ENCODE assay signal across 15 mouse cellular contexts in genomic region chr19:15456943-15457735, GRCm38 (mm10).
A peak's percentile ranks its signal among the peaks of the same experiment; 100 is the strongest.
DNase-seq lines count a peak whose midpoint lies in the region; ATAC-seq lines count a peak whose summit lies in the region.
"Had no signal": no experiment of that assay in that cellular context is flagged by ENCODE, and none has a peak within 500 bp of the region (broad histone marks: within the 10 kb centered on the region; RNA-seq: fewer than 3 reads in every experiment).

No protein-coding gene starts in this region.

- DNase-seq in limb, embryonic 11.5 days (ENCODE audit: low spot score), result peak; percentile 24
- no peak for DNase-seq in limb, embryonic 10.5 days (ENCODE audit: low spot score)
- peak; percentile 30 for DNase-seq in urinary bladder, adult 2 months (ENCODE audit: low spot score)
- DNase-seq in urinary bladder, postnatal 10 days (ENCODE audit: low spot score), result no peak
- DNase-seq in embryonic facial prominence, embryonic 14.5 days (ENCODE audit: low spot score), result peak; percentile 77
- DNase-seq in forebrain, embryonic 10.5 days (ENCODE audit: extremely low spot score, low spot score), result no peak
- DNase-seq in left cerebral cortex, adult 11 months (ENCODE audit: low spot score), result no peak
- DNase-seq: adrenal gland, adult 8-10 months; cerebellum, postnatal 14 days; gastrocnemius, adult 2 months; heart, adult 2 months; kidney, adult 2 months; liver, embryonic 13.5 days had no signal

- H3K9me3 ChIP-seq in limb, embryonic 11.5 days (ENCODE audit: control insufficient read depth, low read length), result no peaks in the 10 kb centered on the region
- no peaks in the 10 kb centered on the region for H3K9me3 ChIP-seq in limb, embryonic 10.5 days (replicated peaks)
- no peaks in the 10 kb centered on the region for H3K9me3 ChIP-seq in embryonic facial prominence, embryonic 14.5 days (ENCODE audit: control insufficient read depth, low read length)
- no peaks in the 10 kb centered on the region for H3K9me3 ChIP-seq in forebrain, embryonic 10.5 days
- H3K9me3 ChIP-seq: liver, embryonic 13.5 days had no signal

- no peaks in the 10 kb centered on the region for H3K27me3 ChIP-seq in limb, embryonic 11.5 days (ENCODE audit: control insufficient read depth, insufficient read depth, low read length)
- no peaks in the 10 kb centered on the region; the same call in 1 of the 2 replicates for H3K27me3 ChIP-seq in limb, embryonic 10.5 days (ENCODE audit: low read depth, poor library complexity, severe bottlenecking)
- no peaks in the 10 kb centered on the region for H3K27me3 ChIP-seq in embryonic facial prominence, embryonic 14.5 days (replicated peaks; ENCODE audit: control insufficient read depth, insufficient read depth, low read length)
- no peaks in the 10 kb centered on the region for H3K27me3 ChIP-seq in forebrain, embryonic 10.5 days (ENCODE audit: poor library complexity, severe bottlenecking)
- H3K27me3 ChIP-seq: CH12.LX; liver, embryonic 13.5 days had no signal

- H3K4me3 ChIP-seq in limb, embryonic 11.5 days (ENCODE audit: low read depth, low read length), result no peak overlapping the region
- H3K4me3 ChIP-seq in limb, embryonic 10.5 days, result no peak overlapping the region
- H3K4me3 ChIP-seq in embryonic facial prominence, embryonic 14.5 days (ENCODE audit: low read depth, low read length), result no peak overlapping the region
- no peak overlapping the region for H3K4me3 ChIP-seq in forebrain, embryonic 10.5 days
- H3K4me3 ChIP-seq: gastrocnemius, adult 2 months; heart, adult 2 months; layer of hippocampus, adult 2 months; liver, embryonic 13.5 days had no signal

- no peaks in the 10 kb centered on the region for H3K36me3 ChIP-seq in limb, embryonic 11.5 days (ENCODE audit: control insufficient read depth, insufficient read depth, low read length)
- H3K36me3 ChIP-seq in limb, embryonic 10.5 days, result no peaks in the 10 kb centered on the region
- no peaks in the 10 kb centered on the region for H3K36me3 ChIP-seq in embryonic facial prominence, embryonic 14.5 days (ENCODE audit: control insufficient read depth, insufficient read depth, low read length)
- no peaks in the 10 kb centered on the region for H3K36me3 ChIP-seq in forebrain, embryonic 10.5 days (replicated peaks)
- H3K36me3 ChIP-seq: liver, embryonic 13.5 days had no signal

- H3K4me1 ChIP-seq in limb, embryonic 11.5 days (ENCODE audit: control insufficient read depth, insufficient read depth, low read length), result no peaks in the 10 kb centered on the region
- H3K4me1 ChIP-seq in limb, embryonic 10.5 days, result no peaks in the 10 kb centered on the region
- no peaks in the 10 kb centered on the region for H3K4me1 ChIP-seq in embryonic facial prominence, embryonic 14.5 days (ENCODE audit: control insufficient read depth, insufficient read depth, low read length)
- 0 out of 2 replicates have a peak, but pooled peaks cover 10% of the 10 kb centered on the region for H3K4me1 ChIP-seq in forebrain, embryonic 10.5 days
- H3K4me1 ChIP-seq: liver, embryonic 13.5 days had no signal

- no peak for ATAC-seq in limb, embryonic 11.5 days (ENCODE audit: insufficient number of reproducible peaks, low FRiP score, low TSS enrichment, low read depth)
- ATAC-seq in embryonic facial prominence, embryonic 14.5 days (ENCODE audit: low read depth), result no peak

- H3K4me2 ChIP-seq in limb, embryonic 11.5 days (ENCODE audit: low read depth, severe bottlenecking), result no peak overlapping the region
- H3K4me2 ChIP-seq in embryonic facial prominence, embryonic 14.5 days (ENCODE audit: low read depth, low read length), result no peak overlapping the region
- H3K4me2 ChIP-seq: liver, embryonic 13.5 days had no signal

- WGBS in limb, embryonic 11.5 days, result 39% methylated on average over 9 of the region's 9 CpGs
- WGBS in limb, embryonic 10.5 days, result 39% methylated on average over 9 of the region's 9 CpGs
- 27% methylated on average over 9 of the region's 9 CpGs for WGBS in embryonic facial prominence, embryonic 14.5 days
- 62% methylated on average over 9 of the region's 9 CpGs for WGBS in forebrain, embryonic 10.5 days

- no peak overlapping the region for H3K27ac ChIP-seq in limb, embryonic 11.5 days (replicated peaks; ENCODE audit: low read depth, low read length)
- H3K27ac ChIP-seq in limb, embryonic 10.5 days, result no peak overlapping the region
- no peak overlapping the region for H3K27ac ChIP-seq in embryonic facial prominence, embryonic 14.5 days (replicated peaks; ENCODE audit: low read depth, low read length)
- H3K27ac ChIP-seq in forebrain, embryonic 10.5 days, result no peak overlapping the region
- H3K27ac ChIP-seq: gastrocnemius, adult 2 months; heart, adult 2 months; layer of hippocampus, adult 2 months; liver, embryonic 13.5 days had no signal

- no peak overlapping the region for H3K9ac ChIP-seq in limb, embryonic 11.5 days (ENCODE audit: low read length)
- no peak overlapping the region for H3K9ac ChIP-seq in embryonic facial prominence, embryonic 14.5 days (ENCODE audit: low read depth, low read length)
- H3K9ac ChIP-seq: liver, embryonic 13.5 days had no signal

Comparison
In these comparisons a context has a peak if more than half of its experiments do, and no peak if none do; other contexts are left out.
1. DNase-seq: peak in limb, embryonic 11.5 days (single experiment), urinary bladder, adult 2 months (single experiment) and embryonic facial prominence, embryonic 14.5 days (single experiment); none in limb, embryonic 10.5 days (single experiment), urinary bladder, postnatal 10 days (single experiment), forebrain, embryonic 10.5 days (single experiment) and left cerebral cortex, adult 11 months (single experiment).